Mouse (Mus musculus) lung, adult 18-20 months (tissue): ENCODE measurements around the gene Apaf1.

Source experiments
- DNase-seq, 2 experiments: peaks; one replicate each; pipeline ENCODE4 v3.0.0; 2022; ENCODE audit warnings: mixed read lengths in 2 of 2

Apaf1 gene

DNA sequence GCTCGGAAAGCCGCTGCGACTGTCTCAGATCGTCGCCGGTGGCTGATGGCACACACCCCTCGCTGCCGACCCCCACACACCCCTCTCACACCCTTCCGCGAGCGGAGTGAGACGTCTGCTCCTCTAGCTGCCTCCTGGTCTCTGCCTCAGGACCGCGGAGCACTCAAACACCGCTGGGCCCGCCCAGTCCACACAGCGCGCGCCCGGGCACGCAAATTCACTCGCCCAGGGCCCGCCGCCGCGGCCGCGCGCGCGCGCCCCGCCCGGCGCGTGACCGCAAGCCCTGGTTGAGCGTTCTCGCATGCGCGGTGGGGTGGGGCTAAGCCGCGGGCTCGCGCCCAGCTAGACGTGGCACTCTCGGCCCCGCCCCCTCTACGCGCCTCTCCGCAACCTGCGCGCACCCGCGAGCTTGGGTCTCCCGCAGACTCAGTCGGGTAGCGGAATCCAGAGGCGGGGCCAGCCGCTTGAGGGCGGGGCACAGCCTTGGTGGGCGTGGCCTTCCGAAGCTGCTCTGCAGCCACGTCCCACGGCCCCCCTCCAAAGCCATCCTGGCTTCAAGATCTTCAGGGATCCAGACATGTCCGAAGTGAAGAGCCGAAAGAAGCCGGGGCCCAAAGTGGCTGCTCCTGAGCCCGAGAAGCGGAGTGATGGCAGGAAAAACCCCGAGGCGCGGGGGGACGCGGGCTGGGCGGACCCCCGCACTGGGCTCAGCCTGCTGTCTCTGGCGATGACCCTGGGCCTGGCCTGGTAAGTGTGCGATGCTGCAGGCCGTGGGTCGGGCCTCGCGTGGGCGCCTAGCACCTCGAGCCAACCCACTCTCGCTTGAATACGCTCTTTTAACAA, at the start of gene Apaf1, which contains the start of gene Ikbip:
TSS of gene Apaf1 (minus strand) at position 221 of the 843 bp plus-strand sequence.
TSS of gene Ikbip (plus strand) at position 391 of the 843 bp plus-strand sequence.
- DNase-seq, result peak; percentile 99

DNA sequence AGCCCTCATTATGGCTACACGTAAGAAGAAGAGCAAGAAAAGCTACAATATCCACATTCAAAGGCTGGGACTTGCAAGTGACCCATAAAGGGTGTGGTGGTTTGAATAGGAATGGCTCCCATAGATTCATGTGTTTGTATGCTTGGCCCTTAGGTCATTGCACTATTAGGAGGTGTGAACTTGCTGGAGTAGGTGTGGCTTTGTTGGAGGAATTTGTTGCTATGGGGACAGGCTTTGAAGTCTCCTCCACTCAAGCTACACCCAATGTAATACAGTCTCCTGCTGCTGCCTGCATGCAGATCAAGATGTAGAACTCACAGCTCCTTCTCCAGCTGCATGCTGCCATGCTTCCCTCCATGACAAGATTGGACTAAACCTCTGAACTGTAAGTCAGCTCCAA, 49.0 kb upstream of the Apaf1 start:
- no peak for DNase-seq

DNA sequence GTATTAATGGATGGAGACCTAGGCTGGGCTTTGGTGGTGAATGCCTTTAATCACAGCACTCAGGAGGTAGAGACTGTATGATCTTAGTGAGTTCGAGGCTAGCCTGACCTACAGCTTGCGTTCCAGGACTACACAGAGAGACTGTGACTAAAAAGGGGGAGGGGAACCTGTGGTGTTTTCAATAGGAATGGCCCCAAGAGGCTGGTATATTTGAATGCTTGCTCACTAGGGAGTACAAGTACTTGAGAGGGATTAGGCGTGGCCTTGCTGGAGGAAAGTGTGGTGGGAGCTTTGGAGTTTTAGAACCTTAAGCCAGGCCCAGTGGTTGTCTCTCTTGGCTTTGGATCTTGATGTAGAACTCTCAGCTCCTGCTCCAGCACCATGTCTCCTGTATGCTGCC, 48.2 kb upstream of the Apaf1 start:
- DNase-seq, result no peak

DNA sequence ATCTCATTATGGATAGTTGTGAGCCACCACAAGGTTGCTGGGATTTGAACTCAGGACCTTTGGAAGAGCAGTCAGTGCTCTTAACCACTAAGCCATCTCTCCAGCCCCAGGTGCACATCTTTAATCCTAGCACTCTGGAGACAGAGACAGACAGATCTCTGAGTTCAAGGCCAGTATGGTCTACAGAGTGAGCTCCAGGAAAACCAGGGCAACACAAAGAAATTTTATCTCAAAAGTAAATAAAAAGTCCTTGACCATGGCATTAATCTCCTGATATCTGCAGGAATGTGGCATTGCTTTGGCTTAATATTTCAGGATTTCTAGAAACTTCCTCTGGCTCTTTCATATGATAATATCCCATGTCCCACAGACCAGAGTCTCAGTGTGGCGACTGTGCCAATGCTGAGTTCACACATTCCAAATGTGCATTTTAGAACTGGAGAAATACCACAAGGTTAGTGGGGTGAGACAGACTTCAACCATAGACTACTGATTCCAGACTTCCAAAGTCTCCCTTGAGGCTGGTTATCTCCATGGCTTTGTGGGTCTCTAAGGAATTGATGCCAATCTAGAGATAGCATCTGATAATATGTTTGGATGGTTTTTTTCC, 46.1 kb upstream of the Apaf1 start:
- no peak for DNase-seq

DNA sequence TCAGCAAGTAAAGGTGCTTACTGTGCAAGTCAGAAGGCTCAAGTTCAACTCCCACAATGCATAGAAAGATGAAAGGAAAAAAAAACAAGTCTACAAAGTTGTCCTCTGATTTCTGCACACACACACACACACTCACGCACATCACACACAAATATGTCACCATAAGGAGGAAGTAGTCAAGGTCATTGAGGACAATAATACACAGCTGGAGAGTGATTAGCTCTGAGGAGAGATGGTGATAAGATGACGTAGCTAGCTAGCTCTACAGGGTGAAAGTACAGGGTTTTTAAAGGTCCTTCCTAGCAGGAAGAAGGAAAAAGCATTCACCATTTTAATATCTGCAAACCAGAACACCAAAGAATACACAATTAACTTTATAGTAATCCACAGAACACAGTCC, 44.8 kb upstream of the Apaf1 start:
- no peak for DNase-seq

DNA sequence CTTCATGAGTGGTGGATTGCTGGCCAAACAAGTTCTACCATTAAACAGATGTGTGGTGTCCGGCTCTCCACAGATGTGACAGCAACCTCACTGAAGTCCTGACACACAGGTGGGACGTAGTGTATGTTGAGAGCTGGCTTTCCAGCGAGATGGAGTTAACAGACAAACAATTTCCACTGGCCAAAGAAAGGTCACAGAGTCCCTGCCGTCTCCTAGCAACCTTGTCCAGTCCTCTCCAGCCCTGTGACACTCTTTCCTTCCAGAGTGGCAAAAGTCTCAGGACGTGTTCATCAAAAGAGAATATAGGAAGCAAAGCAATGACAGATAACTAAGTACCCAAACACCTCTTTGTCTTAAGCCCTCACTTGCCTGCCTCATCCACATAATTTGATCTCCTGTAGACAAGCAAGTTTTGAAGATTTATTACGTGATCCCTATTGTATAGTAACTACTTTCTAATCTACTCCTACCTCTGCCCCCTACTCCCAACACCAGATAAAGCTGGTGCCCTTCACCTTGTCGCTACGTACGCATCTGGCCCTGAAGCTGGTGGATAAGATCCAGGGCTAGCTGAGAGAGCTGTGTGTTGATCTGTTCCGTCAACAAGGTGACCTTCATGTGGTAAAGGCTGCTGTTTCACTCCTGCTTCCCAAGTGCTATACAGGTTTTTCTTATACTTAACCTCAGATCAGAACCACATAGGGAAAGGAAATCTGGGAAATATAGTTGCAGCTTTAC, 44.2 kb upstream of the Apaf1 start:
- no peak for DNase-seq

DNA sequence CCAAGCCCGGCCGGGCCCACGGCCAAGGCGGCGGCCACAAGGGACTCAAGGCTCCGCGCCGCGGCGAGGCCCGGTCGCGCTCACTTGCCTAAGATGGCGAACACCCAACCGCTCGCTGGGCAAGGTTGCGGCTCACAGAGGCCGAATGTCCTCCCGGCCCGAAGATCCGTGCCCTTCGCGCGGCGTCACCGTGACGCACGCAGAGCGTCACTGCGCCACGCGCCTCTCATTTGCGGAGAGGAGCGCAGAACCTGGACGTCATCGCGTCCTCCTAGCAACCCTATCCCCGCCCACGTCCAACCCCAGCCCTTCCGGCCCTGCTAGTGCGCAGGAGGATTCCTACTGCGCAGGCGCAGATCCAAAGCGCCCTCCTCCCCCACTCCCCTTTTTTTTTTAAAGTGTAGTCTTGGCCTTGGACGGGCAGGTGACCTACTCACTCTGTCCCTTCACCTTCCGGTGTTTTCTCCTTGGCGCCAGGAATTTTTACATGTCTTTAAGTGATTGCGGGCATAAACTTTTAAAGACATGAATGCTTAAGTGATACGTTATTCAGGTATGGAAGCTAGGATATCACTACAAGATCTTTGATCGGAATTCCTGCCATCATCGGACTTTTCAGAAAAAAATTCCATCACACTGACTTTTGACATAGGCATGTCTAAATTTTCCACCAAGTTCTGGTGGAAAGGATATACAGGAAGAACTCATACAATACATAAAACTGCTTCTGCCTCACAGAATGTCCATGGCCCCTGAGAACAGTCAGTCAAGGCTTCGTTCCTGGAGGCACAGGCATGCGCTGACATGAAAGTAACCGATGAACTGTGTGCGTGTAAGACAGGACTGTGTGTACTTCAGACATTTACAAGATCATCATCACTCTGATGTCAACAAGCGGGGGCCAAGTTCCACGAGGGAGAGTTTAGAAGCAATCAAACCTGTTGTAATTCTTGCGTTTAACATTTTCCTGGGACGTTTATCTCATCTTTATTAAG, 41.6 kb upstream of the Apaf1 start, which contains the start of gene Slc25a3:
TSS of gene Slc25a3 (minus strand) at position 232 of the 995 bp plus-strand sequence.
- DNase-seq, result peak; percentile 98 to 99

DNA sequence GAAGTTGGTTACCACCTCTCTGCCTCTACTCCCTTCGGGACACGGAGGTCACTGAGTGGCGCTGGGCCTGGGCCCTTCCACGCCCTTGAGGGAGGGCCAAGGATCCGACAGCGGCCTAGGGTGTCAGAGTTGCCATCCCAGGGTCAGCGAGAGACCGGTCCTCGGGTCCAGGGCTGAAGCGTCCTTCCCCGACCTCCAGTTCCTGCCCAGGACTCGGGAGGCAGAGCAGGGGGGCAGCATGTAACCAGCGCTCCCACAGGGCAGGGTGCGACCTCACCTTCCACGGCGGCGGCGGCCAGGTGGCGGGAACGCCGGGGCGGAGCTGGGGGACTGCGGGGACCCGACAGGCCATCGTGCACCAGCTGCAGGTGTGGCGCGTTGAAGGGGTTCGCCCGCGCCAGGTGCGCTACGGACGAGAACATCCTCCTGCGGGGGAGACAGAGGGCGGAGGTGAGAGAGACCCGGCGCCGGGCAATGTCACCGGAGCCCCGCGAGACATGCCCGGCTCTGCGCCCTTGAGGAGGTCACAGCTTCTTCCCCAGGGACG, 40.8 kb upstream of the Apaf1 start:
- DNase-seq, result peak; percentile 55 to 67

DNA sequence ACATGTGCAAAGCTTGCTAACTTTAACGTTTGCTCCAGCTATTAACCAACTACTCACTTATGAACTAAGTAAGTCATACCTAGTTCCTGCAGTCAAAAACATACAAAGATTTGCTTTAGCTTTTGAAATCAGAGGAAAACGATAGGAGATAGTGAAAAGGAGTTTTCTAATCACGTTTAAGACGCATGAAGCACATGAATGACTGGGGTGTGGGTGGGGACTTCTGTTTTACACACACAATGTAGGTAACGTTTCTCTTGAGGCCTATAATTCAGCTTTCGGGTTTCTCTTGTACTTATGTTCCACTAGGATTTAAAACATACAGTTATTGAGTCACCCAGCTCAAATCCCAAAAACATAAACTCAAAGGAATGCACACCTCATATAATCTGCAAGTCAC, 40.1 kb upstream of the Apaf1 start:
- no peak for DNase-seq

DNA sequence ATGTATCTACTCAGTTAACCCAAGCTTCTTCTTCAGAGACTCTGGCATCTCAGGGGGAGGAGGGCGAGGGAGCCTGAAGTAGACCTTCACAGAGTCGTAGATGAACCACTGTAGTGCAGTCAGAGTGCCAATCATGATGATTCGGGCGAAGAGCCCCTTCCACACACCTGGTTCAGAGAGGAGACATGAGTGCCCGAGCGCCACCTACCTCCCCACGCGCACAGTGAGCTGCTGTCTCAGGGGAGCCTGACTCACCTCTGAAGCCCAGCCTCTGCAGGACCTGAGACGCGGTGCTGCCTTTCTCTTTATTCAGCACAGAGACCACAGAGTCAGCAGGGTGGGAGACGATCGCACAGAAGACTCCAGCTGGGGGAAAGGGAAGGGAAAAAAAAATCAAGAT, 34.4 kb upstream of the Apaf1 start:
- no peak for DNase-seq

DNA sequence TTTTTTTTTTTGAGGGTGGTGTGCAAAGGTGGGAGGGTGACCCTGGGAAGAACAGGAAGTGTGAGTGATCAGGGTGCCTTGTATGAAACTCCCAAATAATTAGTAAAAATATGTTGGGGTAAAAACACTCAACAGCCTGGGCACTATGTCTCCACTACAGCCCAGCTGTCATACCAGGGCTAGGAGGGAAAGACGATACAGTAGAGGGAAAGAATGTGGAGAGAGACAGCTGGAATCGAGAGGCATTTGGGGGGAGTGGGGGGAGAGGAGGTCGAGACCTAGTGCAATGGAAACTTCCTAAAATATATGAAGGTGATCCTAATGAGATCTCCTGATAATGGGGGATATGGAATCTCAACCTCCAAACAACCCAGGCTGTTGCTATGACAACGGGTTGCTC, 27.3 kb upstream of the Apaf1 start:
- no peak for DNase-seq

DNA sequence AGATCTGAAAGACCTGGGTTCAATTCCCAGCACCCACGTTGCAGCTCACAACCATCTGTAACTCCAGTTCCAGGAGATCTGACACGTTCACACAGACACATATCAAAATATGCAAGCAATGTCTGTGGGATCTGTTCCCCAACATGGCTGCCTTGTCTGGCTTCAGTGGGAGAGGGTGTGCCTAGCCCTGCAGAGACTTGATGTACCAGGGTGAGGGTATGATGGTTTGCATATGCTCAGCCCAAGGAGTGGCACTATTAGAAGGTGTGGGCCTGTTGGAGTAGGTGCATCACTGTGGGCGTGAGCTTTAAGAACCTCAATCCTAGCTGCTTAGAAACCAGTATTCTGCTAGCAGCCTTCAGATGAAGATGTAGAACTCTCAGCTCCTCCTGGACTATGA, 23.4 kb upstream of the Apaf1 start:
- no peak for DNase-seq

DNA sequence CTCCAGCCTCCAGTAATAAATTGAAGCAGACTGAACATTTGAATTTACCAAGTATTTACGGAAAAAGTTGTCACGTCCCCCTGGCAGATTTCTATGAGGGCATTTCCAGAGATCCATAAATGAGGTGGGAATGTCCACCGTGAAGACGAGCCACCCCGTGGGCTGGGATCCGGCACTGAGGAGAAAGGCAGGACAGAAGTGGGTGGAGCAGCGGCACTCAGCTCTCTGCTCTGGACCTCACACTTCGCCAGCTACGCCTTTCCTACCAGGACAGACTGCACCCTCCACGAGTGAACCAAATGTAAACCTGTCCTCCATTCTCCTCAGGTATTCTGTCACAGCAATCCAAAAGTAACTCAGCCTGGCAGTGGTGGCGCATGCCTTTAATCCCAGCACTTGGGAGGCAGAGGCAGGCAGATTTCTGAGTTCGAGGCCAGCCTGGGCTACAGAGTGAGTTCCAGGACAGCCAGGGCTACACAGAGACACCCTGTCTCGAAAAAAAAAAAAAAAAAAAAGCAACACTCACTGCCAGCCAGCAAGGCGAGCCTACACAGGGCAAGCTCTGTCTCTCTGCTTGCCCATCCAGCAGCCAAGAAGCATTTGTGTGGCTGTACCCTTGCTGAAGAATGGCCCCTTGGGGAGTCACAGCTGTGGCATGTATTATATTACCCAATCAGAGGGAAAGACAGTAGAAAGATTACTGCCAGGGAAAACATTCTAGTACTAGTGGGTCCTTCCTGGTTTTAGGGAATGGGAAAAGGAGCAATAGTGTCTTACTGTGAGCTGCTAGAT, 20.4 kb upstream of the Apaf1 start:
- DNase-seq, result no peak

DNA sequence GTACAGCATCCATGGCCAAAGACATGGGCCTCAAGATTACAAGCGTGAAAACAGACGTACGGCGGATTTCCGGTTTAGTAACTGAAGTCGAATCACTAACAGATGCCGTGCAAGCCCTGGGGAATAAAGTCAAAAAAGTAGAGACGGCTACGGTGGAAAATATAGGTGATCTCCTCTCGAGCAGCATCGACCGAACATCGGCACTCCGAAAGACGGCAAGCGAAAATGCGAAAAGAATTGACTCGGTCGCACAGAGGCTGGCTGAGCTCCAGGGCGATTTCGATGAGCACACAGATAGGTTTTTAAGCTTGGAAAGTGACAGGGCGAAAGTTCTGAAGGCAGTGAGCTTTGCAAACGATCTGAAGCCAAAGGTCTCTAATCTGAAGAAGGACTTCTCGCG, 19.4 kb upstream of the Apaf1 start:
- DNase-seq, result no peak

DNA sequence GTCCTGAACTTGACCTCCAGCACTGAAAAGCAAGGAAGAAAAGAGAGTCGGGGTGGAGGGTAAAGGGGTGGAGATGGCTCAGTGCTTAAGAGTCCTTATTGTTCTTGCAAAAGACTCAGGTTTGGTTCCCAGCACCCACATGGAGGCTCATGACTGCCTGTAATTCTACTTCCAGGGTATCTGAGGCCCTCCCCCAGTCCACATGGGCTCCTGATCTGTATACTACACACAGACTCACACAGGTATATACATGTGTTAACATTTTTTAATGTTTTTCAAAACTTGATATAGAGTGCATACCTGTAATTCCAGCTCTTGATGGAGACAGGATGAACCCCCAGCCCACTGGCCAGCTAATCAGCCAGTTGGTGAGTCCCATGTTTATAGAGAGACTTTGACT, 17.5 kb upstream of the Apaf1 start:
- no peak for DNase-seq

DNA sequence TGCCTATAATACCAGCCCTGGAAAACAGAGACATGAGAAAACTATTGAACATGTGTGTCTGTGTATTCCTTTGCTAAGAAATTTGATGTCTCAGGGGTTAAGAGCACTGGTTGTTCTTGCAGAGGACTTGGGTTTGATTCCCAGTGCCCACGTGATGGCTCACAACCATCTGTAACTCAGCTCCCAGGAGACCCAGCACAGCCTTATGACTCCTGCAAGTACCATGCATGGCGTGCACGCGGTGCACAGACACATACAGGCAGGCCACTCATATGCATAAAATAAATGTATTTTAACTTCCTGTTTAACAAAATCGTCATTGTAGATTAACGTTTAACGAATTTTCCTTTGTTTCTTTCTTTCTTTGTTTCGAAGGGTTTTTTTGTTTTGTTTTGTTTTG, 15.5 kb upstream of the Apaf1 start:
- no peak for DNase-seq

DNA sequence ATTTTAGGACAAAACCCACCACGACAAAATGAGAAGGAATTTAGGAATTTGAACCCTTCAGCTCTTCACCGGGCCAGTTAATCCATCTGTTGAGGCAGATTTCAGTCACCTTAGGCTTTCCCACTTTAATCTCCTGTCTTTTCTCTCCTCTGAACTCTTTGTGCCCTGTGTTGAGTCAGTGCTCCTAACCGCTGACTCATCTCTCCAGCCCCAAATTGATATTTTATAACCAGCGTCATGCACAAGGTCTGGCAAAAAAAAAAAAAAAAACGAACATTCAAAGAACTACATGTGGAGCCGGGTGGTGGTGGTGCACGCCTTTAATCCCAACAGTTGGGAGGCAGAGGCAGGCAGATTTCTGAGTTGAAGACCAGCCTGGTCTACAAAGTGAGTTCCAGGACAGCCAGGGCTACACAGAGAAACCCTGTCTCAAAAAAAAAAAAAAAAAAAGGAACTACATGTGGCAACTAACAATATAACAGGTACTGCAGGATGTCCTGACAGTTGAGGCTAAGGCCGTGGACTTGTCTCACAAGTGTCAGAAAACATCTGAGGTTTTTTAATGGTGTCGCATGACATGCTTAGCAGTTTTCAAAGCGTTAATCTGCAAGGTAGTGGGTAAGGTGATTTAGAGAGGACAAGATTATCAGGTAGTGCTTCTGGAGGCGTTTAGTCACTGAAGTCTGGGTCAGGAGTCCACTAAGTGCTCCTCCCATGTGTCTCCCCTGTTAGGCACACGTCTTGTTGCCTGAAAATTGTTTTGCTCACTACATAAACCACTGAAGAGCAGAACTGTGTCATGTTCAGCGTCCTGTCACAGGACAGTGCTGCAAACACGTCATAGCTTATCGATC, 11.9 kb upstream of the Apaf1 start:
- DNase-seq, result no peak

DNA sequence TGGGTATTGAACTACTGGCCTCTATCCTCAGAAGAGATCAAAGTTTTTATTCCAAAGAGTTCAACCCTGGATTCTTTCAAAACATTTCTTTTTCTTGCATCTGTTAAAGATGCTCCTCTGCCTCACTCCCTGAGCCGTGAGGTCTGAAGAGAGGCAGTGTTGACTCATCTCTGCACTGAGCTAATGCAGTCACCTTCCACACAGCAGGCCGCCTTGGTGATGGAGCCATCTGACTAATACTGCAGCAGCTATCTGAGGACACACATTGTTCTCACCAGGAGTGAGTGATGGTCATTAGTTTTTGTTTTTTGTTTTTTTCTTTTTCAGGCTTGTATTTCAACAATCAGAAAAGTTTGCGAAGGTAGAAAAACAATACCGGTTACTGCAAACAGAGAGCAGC, 10.2 kb upstream of the Apaf1 start:
- DNase-seq, result no peak

DNA sequence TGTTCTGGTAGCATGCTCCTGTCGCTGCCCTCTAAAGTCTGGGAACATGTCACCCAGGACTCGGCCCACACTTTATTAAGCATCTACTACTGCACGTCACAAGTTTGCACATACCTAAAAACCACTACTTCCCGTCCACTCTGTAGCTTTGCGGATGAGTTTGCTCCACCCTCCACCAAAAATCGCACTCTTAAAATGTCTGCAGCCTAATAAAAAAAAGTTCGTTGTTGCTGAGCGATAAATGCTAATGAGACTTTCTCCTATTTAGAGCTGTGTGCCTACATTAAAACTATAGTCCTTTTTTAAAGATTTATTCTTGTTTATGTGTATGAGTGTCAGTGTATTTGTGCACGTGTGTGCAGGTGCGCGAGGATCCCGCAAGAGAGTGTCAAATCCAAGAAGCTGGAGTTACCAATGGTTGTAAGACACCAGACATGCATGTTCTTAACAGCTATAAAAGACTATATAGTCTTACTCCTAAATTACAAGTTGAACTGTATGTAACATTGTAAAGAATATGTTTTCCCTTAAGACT, 890 bp upstream of the Apaf1 start:
- no peak for DNase-seq

DNA sequence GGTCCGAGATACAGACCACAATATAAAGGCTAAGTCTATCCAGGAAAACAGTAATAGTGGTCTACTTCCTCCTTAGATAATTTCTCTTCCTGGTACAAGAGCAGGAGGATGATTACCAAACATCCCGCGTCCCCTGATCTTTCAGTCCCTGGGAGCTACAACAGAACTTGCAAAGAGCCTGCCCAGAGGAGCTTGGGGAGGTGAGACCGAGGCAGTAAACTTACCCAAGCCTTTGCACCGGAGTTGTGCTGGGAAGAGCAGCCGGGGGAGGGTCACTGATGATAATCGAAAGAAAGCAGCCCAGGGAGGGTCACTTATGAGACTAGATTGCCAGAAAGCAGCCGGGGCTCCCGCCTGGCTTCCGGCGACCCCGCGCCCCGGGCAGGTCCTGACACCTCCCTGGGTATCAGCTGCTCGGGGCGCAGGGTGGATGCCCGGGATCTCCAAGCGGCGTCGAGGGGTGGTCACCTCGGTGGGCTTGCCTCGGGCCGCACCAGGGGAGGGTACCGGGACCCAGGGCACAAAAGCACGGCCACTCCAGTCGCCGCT, 537 bp downstream of the Apaf1 start:
- peak in 1 of 2 experiments; percentile 20 for DNase-seq
